ENCODE assay signal across 15 mouse cellular contexts in the genomic region with DNA sequence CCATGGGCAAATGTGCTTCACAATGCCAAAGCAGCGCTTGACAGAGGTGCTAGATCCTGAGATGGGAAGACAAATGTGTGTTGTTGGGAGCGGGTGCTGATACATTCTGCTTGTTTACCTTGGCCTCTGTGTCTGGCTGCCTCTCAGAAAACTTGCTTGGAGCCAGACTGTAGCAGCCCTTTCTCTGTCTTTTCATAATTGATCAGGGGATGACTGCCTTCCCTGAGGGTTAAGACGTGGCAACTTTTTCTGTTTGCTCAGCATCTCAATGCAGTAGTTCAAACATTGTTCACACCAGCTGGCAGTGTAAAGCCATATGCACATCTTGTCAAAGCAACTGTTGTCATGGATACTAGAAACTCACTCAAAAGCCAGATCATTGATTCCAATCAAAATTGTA.
A peak's percentile ranks its signal among the peaks of the same experiment; 100 is the strongest.
DNase-seq lines count a peak whose midpoint lies in the region; ATAC-seq lines count a peak whose summit lies in the region.
"Had no signal": no experiment of that assay in that cellular context is flagged by ENCODE, and none has a peak within 500 bp of the region (broad histone marks: within the 10 kb centered on the region; RNA-seq: fewer than 3 reads in every experiment).

No protein-coding gene starts in this region.

- 33% methylated on average over 3 of the region's 3 CpGs for WGBS in hindbrain, embryonic 16.5 days

- no peak overlapping the region for H3K4me3 ChIP-seq in hindbrain, embryonic 16.5 days (ENCODE audit: low read length)
- H3K4me3 ChIP-seq: heart, embryonic 12.5 days; layer of hippocampus, adult 2 months; megakaryocyte, embryonic 14.5 days had no signal

- H3K27ac ChIP-seq in hindbrain, embryonic 16.5 days (ENCODE audit: low read depth, low read length): no peak overlapping the region
- H3K27ac ChIP-seq: layer of hippocampus, adult 2 months had no signal

- H3K4me2 ChIP-seq in hindbrain, embryonic 16.5 days (ENCODE audit: low read length): no peak overlapping the region
- H3K4me2 ChIP-seq: heart, embryonic 12.5 days had no signal

- ATAC-seq in hindbrain, embryonic 16.5 days: peak; percentile 50; the same call in 1 of the 2 replicates
- ATAC-seq: intestine, postnatal 0 days; liver, postnatal 0 days had no signal

- no peaks in the 10 kb centered on the region for H3K36me3 ChIP-seq in hindbrain, embryonic 16.5 days (ENCODE audit: control insufficient read depth, insufficient read depth, low read length)
- H3K36me3 ChIP-seq: heart, embryonic 12.5 days had no signal

- H3K9me3 ChIP-seq in hindbrain, embryonic 16.5 days (ENCODE audit: control insufficient read depth, low read length): no peaks in the 10 kb centered on the region
- H3K9me3 ChIP-seq: heart, embryonic 12.5 days; megakaryocyte, embryonic 14.5 days had no signal

- peak; percentile 7 to 9 for DNase-seq in heart, postnatal 36 days
- no peak for DNase-seq in heart, postnatal 25 days (ENCODE audit: low spot score)
- peak; percentile 51 for DNase-seq in embryo, embryonic 10.5 days (ENCODE audit: low spot score)
- DNase-seq in fibroblast of lung, adult 2 months (ENCODE audit: low read depth): peak; percentile 30
- DNase-seq in left cerebral cortex, adult 18-20 months (ENCODE audit: low spot score in 2 of 2): no peak
- DNase-seq in right cerebral cortex, postnatal 14 days: no peak
- DNase-seq in urinary bladder, postnatal 25 days (ENCODE audit: low spot score): no peak
- DNase-seq: adrenal gland, adult 8-10 months; left cerebral cortex, postnatal 4 days; liver, postnatal 0 days had no signal

- intact Hi-C loops in heart, postnatal 36 days (cut with DNase I): no loop called here
- intact Hi-C loops in heart, postnatal 25 days (cut with DNase I): no loop called here

- H3K27me3 ChIP-seq in hindbrain, embryonic 16.5 days (replicated peaks; ENCODE audit: control insufficient read depth, insufficient read depth, low read length): no peaks in the 10 kb centered on the region
- H3K27me3 ChIP-seq: heart, embryonic 12.5 days; megakaryocyte, embryonic 14.5 days had no signal

- H3K9ac ChIP-seq in hindbrain, embryonic 16.5 days (ENCODE audit: low read depth, low read length): no peak overlapping the region
- H3K9ac ChIP-seq: heart, embryonic 12.5 days; liver, postnatal 0 days had no signal

- H3K4me1 ChIP-seq in hindbrain, embryonic 16.5 days (ENCODE audit: control insufficient read depth, insufficient read depth, low read depth, low read length): peaks cover 3% of the 10 kb centered on the region
- H3K4me1 ChIP-seq: heart, embryonic 12.5 days; megakaryocyte, embryonic 14.5 days had no signal

Comparison
In these comparisons a context has a peak if more than half of its experiments do, and no peak if none do; other contexts are left out.
1. DNase-seq: peak in heart, postnatal 36 days (2 of 2), embryo, embryonic 10.5 days (single experiment) and fibroblast of lung, adult 2 months (single experiment); none in heart, postnatal 25 days (single experiment), left cerebral cortex, adult 18-20 months (0 of 2), right cerebral cortex, postnatal 14 days (single experiment) and urinary bladder, postnatal 25 days (single experiment).